Mouse (Mus musculus) right cerebral cortex, postnatal 14 days (tissue): Measurements from ENCODE around the gene Mical1.

Source experiments
- DNase-seq: peaks from one replicate; pipeline ENCODE4 v3.0.0; 2022

Mical1 gene

GRCm38 (mm10) chr10:41476171-41477017 is at the start of gene Mical1:
Gene Mical1 (plus strand): TSS chr10:41476314.
- peak; percentile 63 for DNase-seq

GRCm38 (mm10) chr10:41426368-41426767 is 49.7 kb upstream of the Mical1 start:
- DNase-seq, result no peak

GRCm38 (mm10) chr10:41434624-41435023 is 41.5 kb upstream of the Mical1 start:
- peak; percentile 56 for DNase-seq

GRCm38 (mm10) chr10:41435141-41435540 is 41.0 kb upstream of the Mical1 start:
- DNase-seq, result no peak

- no peak for DNase-seq
Measured at GRCm38 (mm10) chr10:41448216-41448615, 27.9 kb upstream of the Mical1 start.

- DNase-seq, result peak; percentile 27
Measured at GRCm38 (mm10) chr10:41449684-41450083, 26.4 kb upstream of the Mical1 start.

GRCm38 (mm10) chr10:41450137-41450670 is 25.9 kb upstream of the Mical1 start, which contains the start of gene Zbtb24:
Gene Zbtb24 (plus strand): TSS chr10:41450383.
- peak; percentile 93 for DNase-seq

- DNase-seq, result no peak
Measured at GRCm38 (mm10) chr10:41450780-41451522, 25.2 kb upstream of the Mical1 start.

GRCm38 (mm10) chr10:41451656-41452055 is 24.5 kb upstream of the Mical1 start:
- no peak for DNase-seq

- DNase-seq, result no peak
Measured at GRCm38 (mm10) chr10:41452791-41453190, 23.3 kb upstream of the Mical1 start.

GRCm38 (mm10) chr10:41459990-41460389 is 16.1 kb upstream of the Mical1 start:
- no peak for DNase-seq

- DNase-seq, result no peak
Measured at GRCm38 (mm10) chr10:41460501-41460900, 15.6 kb upstream of the Mical1 start.

GRCm38 (mm10) chr10:41461057-41461722 is 14.9 kb upstream of the Mical1 start:
- no peak for DNase-seq

- no peak for DNase-seq
Measured at GRCm38 (mm10) chr10:41464401-41464955, 11.6 kb upstream of the Mical1 start.

- no peak for DNase-seq
Measured at GRCm38 (mm10) chr10:41467325-41467724, 8.8 kb upstream of the Mical1 start.

- DNase-seq, result no peak
Measured at GRCm38 (mm10) chr10:41470693-41471092, 5.4 kb upstream of the Mical1 start.

GRCm38 (mm10) chr10:41472534-41472933 is 3.6 kb upstream of the Mical1 start:
- no peak for DNase-seq

GRCm38 (mm10) chr10:41472962-41473481 is 3.1 kb upstream of the Mical1 start:
- no peak for DNase-seq

GRCm38 (mm10) chr10:41473782-41474468 is 2.2 kb upstream of the Mical1 start:
- DNase-seq, result no peak

GRCm38 (mm10) chr10:41474981-41475391 is 1.1 kb upstream of the Mical1 start:
- no peak for DNase-seq

- DNase-seq, result no peak
Measured at GRCm38 (mm10) chr10:41477018-41477277, 834 bp downstream of the Mical1 start.
